Comparison of ENCODE assay signal across 8 mouse cellular contexts in genomic region chr3:107895720-107896569, GRCm38 (mm10). TPM values are rescaled to one million over a fixed set of nuclear protein-coding genes. Genes with fewer than 3 reads are reported as not detected.
A peak's percentile ranks its signal among the peaks of the same experiment; 100 is the strongest.
DNase-seq lines count a peak whose midpoint lies in the region; ATAC-seq and TF ChIP-seq lines count a peak whose summit lies in the region.

Gene Gstm5 (plus strand): TSS chr3:107895821.

- 7% methylated on average over 40 of the region's 40 CpGs for WGBS in limb, embryonic 11.5 days
- 8% methylated on average over 40 of the region's 40 CpGs for WGBS in midbrain, embryonic 12.5 days
- 8% methylated on average over 40 of the region's 40 CpGs for WGBS in small intestine, adult 2 months

- ATAC-seq in CD4-positive, CD25-positive, alpha-beta regulatory T cell, adult 4 months: no peak
- peak; percentile 94 for ATAC-seq in limb, embryonic 11.5 days (ENCODE audit: insufficient number of reproducible peaks, low FRiP score, low TSS enrichment, low read depth)
- ATAC-seq in midbrain, embryonic 12.5 days (ENCODE audit: low FRiP score, low read depth): peak; percentile 95

- H3K9me3 ChIP-seq in limb, embryonic 11.5 days (ENCODE audit: control insufficient read depth, low read length): no peaks in the 10 kb centered on the region
- H3K9me3 ChIP-seq in midbrain, embryonic 12.5 days: no peaks in the 10 kb centered on the region

- no peaks in the 10 kb centered on the region for H3K4me1 ChIP-seq in embryonic fibroblast, embryonic 13.5 days (ENCODE audit: control insufficient read depth, insufficient read depth, low read length)
- no peaks in the 10 kb centered on the region for H3K4me1 ChIP-seq in limb, embryonic 11.5 days (ENCODE audit: control insufficient read depth, insufficient read depth, low read length)
- H3K4me1 ChIP-seq in midbrain, embryonic 12.5 days: peaks cover 14% of the 10 kb centered on the region
- peaks cover 5% of the 10 kb centered on the region for H3K4me1 ChIP-seq in small intestine, adult 2 months (ENCODE audit: control insufficient read depth, insufficient read depth, insufficient read length, low read length)

- peak; percentile 43 for DNase-seq in CD4-positive, CD25-positive, alpha-beta regulatory T cell, adult 2 months (ENCODE audit: low read depth, low spot score)
- peak; percentile 80 for DNase-seq in heart, adult 8-10 months (ENCODE audit: low spot score)
- peak; percentile 86 for DNase-seq in kidney, adult 8-10 months
- DNase-seq in limb, embryonic 11.5 days (ENCODE audit: low spot score): peak; percentile 85

- no peak for TF ChIP-seq CTCF in embryonic fibroblast, embryonic 13.5 days (IDR thresholded peaks at IDR 0.05; ENCODE audit: borderline replicate concordance, insufficient read depth, low read length)
- no peak for TF ChIP-seq CTCF in small intestine, adult 2 months (IDR thresholded peaks at IDR 0.05; ENCODE audit: extremely low read depth, insufficient read length, insufficient replicate concordance, low read depth, low read length)

- no peak within 1 kb of the TSS for H3K27ac ChIP-seq in embryonic fibroblast, embryonic 13.5 days (ENCODE audit: insufficient read depth, low read length)
- H3K27ac ChIP-seq in limb, embryonic 11.5 days (replicated peaks; ENCODE audit: low read depth, low read length): no peak within 1 kb of the TSS
- H3K27ac ChIP-seq in midbrain, embryonic 12.5 days (replicated peaks): peak within 1 kb of the TSS; percentile 58
- peak within 1 kb of the TSS; percentile 34; the same call in 1 of the 2 replicates for H3K27ac ChIP-seq in small intestine, adult 2 months (ENCODE audit: insufficient read depth, low read depth, low read length)

- no peaks in the 10 kb centered on the region for H3K27me3 ChIP-seq in limb, embryonic 11.5 days (ENCODE audit: control insufficient read depth, insufficient read depth, low read length)
- H3K27me3 ChIP-seq in midbrain, embryonic 12.5 days: no peaks in the 10 kb centered on the region
- no peaks in the 10 kb centered on the region for H3K27me3 ChIP-seq in small intestine, adult 2 months (ENCODE audit: control insufficient read depth, insufficient read depth, low read length)

- peak within 1 kb of the TSS; percentile 67 for H3K9ac ChIP-seq in limb, embryonic 11.5 days (ENCODE audit: low read length)
- peak within 1 kb of the TSS; percentile 69 for H3K9ac ChIP-seq in midbrain, embryonic 12.5 days (replicated peaks)

- H3K36me3 ChIP-seq in limb, embryonic 11.5 days (ENCODE audit: control insufficient read depth, insufficient read depth, low read length): no peaks in the 10 kb centered on the region
- peaks cover 19% of the 10 kb centered on the region for H3K36me3 ChIP-seq in midbrain, embryonic 12.5 days
- H3K36me3 ChIP-seq in small intestine, adult 2 months (ENCODE audit: control insufficient read depth, insufficient read depth, low read length): peaks cover 27% of the 10 kb centered on the region

- TF ChIP-seq POLR2A in embryonic fibroblast, embryonic 13.5 days (IDR thresholded peaks at IDR 0.05; ENCODE audit: low read depth, low read length): peak; percentile 87
- peak; percentile 60; the same call in 1 of the 2 replicates for TF ChIP-seq POLR2A in small intestine, adult 2 months (IDR thresholded peaks at IDR 0.05; ENCODE audit: low read depth, low read length)

- peak within 1 kb of the TSS; percentile 62 for H3K4me2 ChIP-seq in limb, embryonic 11.5 days (ENCODE audit: low read depth, severe bottlenecking)
- H3K4me2 ChIP-seq in midbrain, embryonic 12.5 days (replicated peaks): peak within 1 kb of the TSS; percentile 72

- peak within 1 kb of the TSS; percentile 55 for H3K4me3 ChIP-seq in embryonic fibroblast, embryonic 13.5 days (ENCODE audit: insufficient read depth, low read length)
- H3K4me3 ChIP-seq in limb, embryonic 11.5 days (ENCODE audit: low read depth, low read length): peak within 1 kb of the TSS; percentile 62
- peak within 1 kb of the TSS; percentile 68 for H3K4me3 ChIP-seq in midbrain, embryonic 12.5 days
- H3K4me3 ChIP-seq in small intestine, adult 2 months (ENCODE audit: low read depth, low read length): peak within 1 kb of the TSS; percentile 65

RNA-seq across cellular contexts. Expression of gene Gstm5, which starts in this region (rescaled TPM):
- polyA plus RNA-seq in CD4-positive, CD25-positive, alpha-beta regulatory T cell, adult 4 months (2017; shearing (Covaris generic)): 1 to 10 TPM in 1 of 2 experiments, not detected in 1; 1.4 TPM
- polyA plus RNA-seq in embryonic fibroblast, embryonic 13.5 days (2011; ENCODE audit: insufficient read length, low read depth, missing spikeins): 68.6 and 75.4 TPM in 2 replicates
- total RNA-seq in heart, adult 8-10 months (2022): 10 to 100 TPM; 48.4 to 59.4 (median 52.4) TPM
- 211 and 220 TPM in 2 replicates for polyA plus RNA-seq in limb, embryonic 11.5 days (2014; fragmentation: Nextera tagmentation; extraction: Ambion mirVana)
- 219 and 231 TPM in 2 replicates for polyA plus RNA-seq in midbrain, embryonic 12.5 days (2016; fragmentation: Nextera tagmentation; extraction: Ambion mirVana)
- 6.6 and 11.3 TPM in 2 replicates for polyA plus RNA-seq in small intestine, adult 2 months (2012; rRNA removed)

Comparison
In these comparisons a context has a peak if more than half of its experiments do, and no peak if none do; other contexts are left out.
1. H3K27ac ChIP-seq: peak in midbrain, embryonic 12.5 days (single experiment) and small intestine, adult 2 months (single experiment); none in embryonic fibroblast, embryonic 13.5 days (single experiment) and limb, embryonic 11.5 days (single experiment).
2. Peak in every context shown above with its lines, with median percentiles within 50 percentile points of each other: DNase-seq and H3K4me3 ChIP-seq.